Mouse (Mus musculus) left cerebral cortex, postnatal 10 days (tissue): Measurements from ENCODE around the gene Tnnt2. TPM values are rescaled to one million over a fixed set of nuclear protein-coding genes. Genes with fewer than 3 reads are reported as not detected.
A peak's percentile ranks its signal among the peaks of the same experiment; 100 is the strongest.

Experiments used
- DNase-seq, 2 experiments: peaks; one replicate each; pipeline ENCODE4 v3.0.0; 2021 to 2022; ENCODE audit warnings: low spot score in 2 of 2, mixed read lengths in 1 of 2; ENCODE audit errors: extremely low spot score in 1 of 2
- intact Hi-C: fragments of 180-260 bp; cut with DNase I; formaldehyde crosslinking; loops from one replicate; pipeline ENCODE4 v1.15.1; 2025
- total RNA-seq, 2 experiments: library from RNA; stranded (reverse); gene quantifications; 2 replicates each; pipeline ENCODE4 v1.2.3; 2021

Gene Tnnt2
- total RNA-seq, 2 experiments from 2014 or later = 2.0 to 3.3 TPM

- no peak for DNase-seq
- intact Hi-C loops = no loop called here
Measured at GRCm38 (mm10) chr1:135847611-135848351, 11.6 kb downstream of the Tnnt2 start.

- intact Hi-C loops = loop anchor here (5.0 kb wide), 1 partner anchor 91 kb away; no protein-coding TSS in a partner anchor
- peak in 1 of 2 experiments; percentile 66 for DNase-seq
Measured at GRCm38 (mm10) chr1:135850722-135851512, 14.8 kb downstream of the Tnnt2 start.

- DNase-seq = no peak
- intact Hi-C loops = loop anchor here (5.0 kb wide), 1 partner anchor 90 kb away; no protein-coding TSS in a partner anchor
Measured at GRCm38 (mm10) chr1:135852044-135852756, 16.0 kb downstream of the Tnnt2 start.

GRCm38 (mm10) chr1:135853200-135853599 lies 17.0 kb downstream of the Tnnt2 start:
- intact Hi-C loops = loop anchor here (5.0 kb wide), 1 partner anchor 89 kb away; no protein-coding TSS in a partner anchor
- DNase-seq = no peak

GRCm38 (mm10) chr1:135854591-135855343 lies 18.6 kb downstream of the Tnnt2 start:
- intact Hi-C loops = loop anchor here (5.0 kb wide), 1 partner anchor 88 kb away; no protein-coding TSS in a partner anchor
- no peak for DNase-seq

GRCm38 (mm10) chr1:135855344-135855687 lies 19.2 kb downstream of the Tnnt2 start:
- intact Hi-C loops = no loop called here
- DNase-seq = no peak

- no peak for DNase-seq
- intact Hi-C loops = no loop called here
Measured at GRCm38 (mm10) chr1:135856070-135856469, 19.9 kb downstream of the Tnnt2 start.

- intact Hi-C loops = no loop called here
- DNase-seq = no peak
Measured at GRCm38 (mm10) chr1:135857137-135857775, 21.1 kb downstream of the Tnnt2 start.

- no peak for DNase-seq
- intact Hi-C loops = no loop called here
Measured at GRCm38 (mm10) chr1:135858533-135858932, 22.4 kb downstream of the Tnnt2 start.

- no peak for DNase-seq
- intact Hi-C loops = no loop called here
Measured at GRCm38 (mm10) chr1:135861091-135861490, 24.9 kb downstream of the Tnnt2 start.

- no peak for DNase-seq
- intact Hi-C loops = no loop called here
Measured at GRCm38 (mm10) chr1:135861980-135862552, 25.9 kb downstream of the Tnnt2 start.

GRCm38 (mm10) chr1:135862561-135862960 lies 26.4 kb downstream of the Tnnt2 start:
- no peak for DNase-seq
- intact Hi-C loops = no loop called here

- DNase-seq = no peak
- intact Hi-C loops = loop anchor here (2.0 kb wide), 1 partner anchor 81 kb away; no protein-coding TSS in a partner anchor
Measured at GRCm38 (mm10) chr1:135863786-135864335, 27.7 kb downstream of the Tnnt2 start.

GRCm38 (mm10) chr1:135864830-135865229 lies 28.7 kb downstream of the Tnnt2 start:
- intact Hi-C loops = loop anchor here (2.0 kb wide), 1 partner anchor 80 kb away; no protein-coding TSS in a partner anchor

GRCm38 (mm10) chr1:135865518-135866194 lies 29.5 kb downstream of the Tnnt2 start:
- peak; percentile 72 to 84 for DNase-seq
- intact Hi-C loops = loop anchor here (2.0 kb wide), 1 partner anchor 79 kb away; no protein-coding TSS in a partner anchor

More at GRCm38 (mm10) chr1:135864830-135865229, 28.7 kb downstream of the Tnnt2 start:
- DNase-seq = no peak

- intact Hi-C loops = no loop called here
- DNase-seq = no peak
Measured at GRCm38 (mm10) chr1:135868570-135868969, 32.4 kb downstream of the Tnnt2 start.

- intact Hi-C loops = no loop called here
- no peak for DNase-seq
Measured at GRCm38 (mm10) chr1:135872991-135873390, 36.8 kb downstream of the Tnnt2 start.
